8 mouse cellular contexts compared by ENCODE assay signal in genomic region chr5:23385763-23386217, GRCm38 (mm10). TPM values are rescaled to one million over a fixed set of nuclear protein-coding genes. Genes with fewer than 3 reads are reported as not detected.
DNase-seq lines count a peak whose midpoint lies in the region; ATAC-seq and TF ChIP-seq lines count a peak whose summit lies in the region.

No protein-coding gene starts in this region.

- H3K9ac ChIP-seq in midbrain, embryonic 11.5 days (ENCODE audit: low read length) = no peak overlapping the region
- H3K9ac ChIP-seq in forebrain, postnatal 0 days = no peak overlapping the region
- no peak overlapping the region for H3K9ac ChIP-seq in midbrain, embryonic 15.5 days

- intact Hi-C loops in left cerebral cortex, postnatal 10 days (cut with DNase I) = no loop called here

- 62% methylated on average over 5 of the region's 5 CpGs for WGBS in midbrain, embryonic 11.5 days
- 70% methylated on average over 5 of the region's 5 CpGs for WGBS in midbrain, embryonic 10.5 days
- WGBS in forebrain, postnatal 0 days = 29% methylated on average over 5 of the region's 5 CpGs
- WGBS in midbrain, embryonic 15.5 days = 39% methylated on average over 5 of the region's 5 CpGs

- DNase-seq in midbrain, embryonic 11.5 days (ENCODE audit: low spot score, missing footprints) = no peak
- DNase-seq in midbrain, embryonic 10.5 days (ENCODE audit: low spot score) = no peak
- peak; percentile 24 for DNase-seq in forebrain, postnatal 0 days
- DNase-seq in thymus, postnatal 14 days = peak; percentile 32
- no peak for DNase-seq in layer of hippocampus, adult 2 months (ENCODE audit: low spot score in 2 of 2)
- no peak for DNase-seq in right cerebral cortex, postnatal 14 days
- no peak for DNase-seq in left cerebral cortex, postnatal 10 days (ENCODE audit: extremely low spot score in 1 of 2, low spot score in 2 of 2)

- no peaks in the 10 kb centered on the region for H3K36me3 ChIP-seq in midbrain, embryonic 11.5 days (ENCODE audit: control insufficient read depth, insufficient read depth, low read length)
- no peaks in the 10 kb centered on the region for H3K36me3 ChIP-seq in midbrain, embryonic 10.5 days
- H3K36me3 ChIP-seq in forebrain, postnatal 0 days (ENCODE audit: insufficient read depth) = no peaks in the 10 kb centered on the region
- no peaks in the 10 kb centered on the region for H3K36me3 ChIP-seq in midbrain, embryonic 15.5 days (replicated peaks)

- H3K27me3 ChIP-seq in midbrain, embryonic 11.5 days (ENCODE audit: control insufficient read depth, insufficient read depth, low read length) = no peaks in the 10 kb centered on the region
- no peaks in the 10 kb centered on the region for H3K27me3 ChIP-seq in midbrain, embryonic 10.5 days (ENCODE audit: low read depth, poor library complexity, severe bottlenecking)
- H3K27me3 ChIP-seq in forebrain, postnatal 0 days (ENCODE audit: insufficient read depth, low read length) = no peaks in the 10 kb centered on the region
- no peaks in the 10 kb centered on the region for H3K27me3 ChIP-seq in midbrain, embryonic 15.5 days (replicated peaks)

- TF ChIP-seq CTCF in forebrain, postnatal 0 days (IDR thresholded peaks at IDR 0.05; ENCODE audit: low read depth) = no peak
- TF ChIP-seq CTCF in layer of hippocampus, adult 2 months (conservative IDR thresholded peaks at IDR 0.05) = no peak

- no peak overlapping the region for H3K4me3 ChIP-seq in midbrain, embryonic 11.5 days (ENCODE audit: low read depth, low read length)
- H3K4me3 ChIP-seq in midbrain, embryonic 10.5 days = no peak overlapping the region
- H3K4me3 ChIP-seq in forebrain, postnatal 0 days (ENCODE audit: low read depth, low read length) = no peak overlapping the region
- H3K4me3 ChIP-seq in midbrain, embryonic 15.5 days = no peak overlapping the region
- H3K4me3 ChIP-seq in layer of hippocampus, adult 2 months = no peak overlapping the region

- 0 out of 2 replicates have a peak, but pooled peaks have one; percentile 41 for ATAC-seq in midbrain, embryonic 11.5 days (ENCODE audit: low FRiP score)
- ATAC-seq in forebrain, postnatal 0 days = no peak
- peak; percentile 57 for ATAC-seq in midbrain, embryonic 15.5 days (replicated peaks)

- no peaks in the 10 kb centered on the region for H3K9me3 ChIP-seq in midbrain, embryonic 11.5 days (ENCODE audit: control insufficient read depth, low read length)
- no peaks in the 10 kb centered on the region for H3K9me3 ChIP-seq in midbrain, embryonic 10.5 days (replicated peaks)
- H3K9me3 ChIP-seq in forebrain, postnatal 0 days (ENCODE audit: low read length) = no peaks in the 10 kb centered on the region
- no peaks in the 10 kb centered on the region for H3K9me3 ChIP-seq in midbrain, embryonic 15.5 days

- H3K4me2 ChIP-seq in midbrain, embryonic 11.5 days = no peak overlapping the region
- 0 out of 2 replicates have a peak overlapping the region, but pooled peaks have one; percentile 6 for H3K4me2 ChIP-seq in forebrain, postnatal 0 days (ENCODE audit: low read depth)
- no peak overlapping the region; the same call in 1 of the 2 replicates for H3K4me2 ChIP-seq in midbrain, embryonic 15.5 days

- peaks cover 2% of the 10 kb centered on the region; the same call in 1 of the 2 replicates for H3K4me1 ChIP-seq in midbrain, embryonic 11.5 days (ENCODE audit: control insufficient read depth, insufficient read depth, low read length)
- H3K4me1 ChIP-seq in midbrain, embryonic 10.5 days = peaks cover 30% of the 10 kb centered on the region
- H3K4me1 ChIP-seq in forebrain, postnatal 0 days (ENCODE audit: insufficient read depth) = peaks cover 11% of the 10 kb centered on the region; the same call in 1 of the 2 replicates
- H3K4me1 ChIP-seq in midbrain, embryonic 15.5 days = peaks cover 6% of the 10 kb centered on the region

- H3K27ac ChIP-seq in midbrain, embryonic 11.5 days (ENCODE audit: low read depth, low read length) = no peak overlapping the region
- H3K27ac ChIP-seq in midbrain, embryonic 10.5 days (replicated peaks) = no peak overlapping the region
- H3K27ac ChIP-seq in forebrain, postnatal 0 days (ENCODE audit: low read depth, low read length) = no peak overlapping the region
- H3K27ac ChIP-seq in midbrain, embryonic 15.5 days = 0 out of 2 replicates have a peak overlapping the region, but pooled peaks have one; percentile 17
- no peak overlapping the region for H3K27ac ChIP-seq in layer of hippocampus, adult 2 months

RNA-seq across cellular contexts. Expression of gene Kmt2e, which starts 48.5 kb away (rescaled TPM):
- polyA plus RNA-seq in midbrain, embryonic 11.5 days (2014; fragmentation: Nextera tagmentation; extraction: Ambion mirVana) = 110 and 115 TPM in 2 replicates
- polyA plus RNA-seq in midbrain, embryonic 10.5 days (2016; fragmentation: Nextera tagmentation; extraction: Ambion mirVana) = 86.6 and 101 TPM in 2 replicates
- 56.8 and 61.7 TPM in 2 replicates for total RNA-seq in forebrain, postnatal 0 days (2014; rRNA removed)
- 93.7 and 149 TPM in 2 replicates for polyA plus RNA-seq in forebrain, postnatal 0 days (2015; fragmentation: Nextera tagmentation; extraction: Ambion mirVana)
- polyA plus RNA-seq in midbrain, embryonic 15.5 days (2015; fragmentation: Nextera tagmentation; extraction: Ambion mirVana) = 181 and 182 TPM in 2 replicates
- 10 to 100 TPM; 90.6 to 93.1 TPM for total RNA-seq in layer of hippocampus, adult 2 months (2021)
- total RNA-seq in left cerebral cortex, postnatal 10 days (2021) = 100 to 1,000 TPM; 126 TPM

Comparison
In these comparisons a context has a peak if more than half of its experiments do, and no peak if none do; other contexts are left out.
1. DNase-seq: peak in forebrain, postnatal 0 days (single experiment) and thymus, postnatal 14 days (single experiment); none in midbrain, embryonic 11.5 days (single experiment), midbrain, embryonic 10.5 days (single experiment), layer of hippocampus, adult 2 months (0 of 2), right cerebral cortex, postnatal 14 days (single experiment) and left cerebral cortex, postnatal 10 days (0 of 2).